Mouse (Mus musculus): ENCODE measurements around the gene Gm49395. TPM values are rescaled to one million over a fixed set of nuclear protein-coding genes. Genes with fewer than 3 reads are reported as not detected.

Gm49395 gene
- total RNA-seq (2022) = 1 to 10 TPM in 2 of 4 experiments, under 1 TPM in 1, not detected in 1; 0.89 to 3.3 (median 1.8) TPM

DNA sequence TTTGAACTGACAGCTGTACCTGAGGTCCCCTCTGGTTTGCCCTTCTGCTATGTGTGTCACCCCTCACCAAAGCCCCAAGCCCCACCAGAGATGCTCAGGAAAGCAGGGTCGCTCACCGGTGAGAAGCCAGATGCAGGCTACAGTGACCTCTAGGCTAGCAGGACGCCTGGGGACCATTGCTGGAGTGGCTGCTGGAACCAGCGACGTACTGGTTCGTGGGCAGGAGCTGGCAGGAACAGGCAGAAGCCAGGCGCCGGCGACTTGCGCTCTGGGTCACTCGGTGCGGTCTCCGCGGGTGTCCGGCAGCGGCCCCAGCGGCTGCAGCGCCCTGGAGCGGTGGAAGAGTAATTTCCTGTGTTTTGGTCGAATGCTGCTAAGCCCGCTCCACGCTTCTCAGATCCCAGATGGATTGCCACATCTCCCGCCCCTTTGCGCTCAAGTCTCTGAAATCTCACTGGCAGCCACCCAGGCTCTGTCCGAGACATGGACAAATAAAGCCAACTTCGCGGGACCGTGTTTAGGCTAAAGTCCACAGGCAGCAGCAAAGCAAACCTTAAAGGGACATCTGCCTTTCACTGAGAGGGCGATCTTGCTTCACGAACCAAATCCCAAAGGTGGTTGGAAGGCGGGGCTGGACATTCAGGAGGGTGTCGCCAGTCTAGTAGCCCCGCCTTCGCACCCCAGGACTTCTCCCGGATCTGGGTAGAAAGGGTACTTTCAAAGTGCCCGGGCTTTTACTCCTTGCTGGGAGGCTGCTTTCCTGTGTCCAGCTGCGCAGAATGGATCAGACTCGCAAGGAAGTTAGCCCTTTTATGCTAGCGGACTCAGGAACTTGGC, at the start of gene Gm49395, which contains the start of gene Itga1:
Gene Gm49395 (minus strand): TSS at position 567 of the 837 bp plus-strand sequence.
Gene Itga1 (minus strand): TSS at position 610 of the 837 bp plus-strand sequence.
- DNase-seq (ENCODE audit: low spot score in 2 of 2) = peak; percentile 5 to 16

DNA sequence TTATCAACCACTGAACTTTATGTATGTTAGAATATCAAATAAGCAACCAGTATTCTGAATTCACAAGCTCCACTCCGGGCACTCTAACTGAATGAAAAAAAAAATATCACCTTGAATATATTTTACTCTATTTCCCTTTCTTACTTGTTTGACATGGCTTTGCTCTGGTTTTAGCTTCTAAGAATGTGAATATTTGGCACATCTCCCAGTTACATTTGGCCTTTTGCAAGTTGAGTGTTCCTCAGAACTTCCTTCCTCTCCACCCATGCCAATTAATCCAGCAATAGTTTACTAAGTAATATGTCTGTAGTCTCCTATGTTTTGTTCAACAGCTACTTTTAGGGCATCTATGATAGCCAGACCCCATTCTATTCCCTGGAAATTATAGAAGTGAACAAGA, 48.9 kb upstream of the Gm49395 start:
- DNase-seq (ENCODE audit: low spot score in 2 of 2) = no peak

DNA sequence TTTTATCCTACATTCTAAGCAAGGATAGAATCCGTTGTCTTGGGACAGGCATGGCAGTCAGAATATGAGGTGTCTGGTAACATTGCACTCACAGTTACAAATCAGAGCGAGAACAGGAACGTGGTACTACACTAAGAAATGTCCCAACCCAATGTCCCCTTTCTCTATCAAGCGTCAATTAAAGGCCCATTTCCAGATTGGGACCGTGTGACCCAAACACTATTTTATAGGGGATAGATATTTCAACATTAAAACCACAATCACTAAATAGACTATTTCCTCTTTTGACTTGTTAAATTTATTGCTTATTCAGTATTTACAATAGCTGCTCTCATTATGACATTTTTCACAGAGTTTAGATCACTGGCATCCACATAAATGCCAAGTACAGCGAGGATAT, 48.1 kb upstream of the Gm49395 start:
- DNase-seq (ENCODE audit: low spot score in 2 of 2) = no peak

DNA sequence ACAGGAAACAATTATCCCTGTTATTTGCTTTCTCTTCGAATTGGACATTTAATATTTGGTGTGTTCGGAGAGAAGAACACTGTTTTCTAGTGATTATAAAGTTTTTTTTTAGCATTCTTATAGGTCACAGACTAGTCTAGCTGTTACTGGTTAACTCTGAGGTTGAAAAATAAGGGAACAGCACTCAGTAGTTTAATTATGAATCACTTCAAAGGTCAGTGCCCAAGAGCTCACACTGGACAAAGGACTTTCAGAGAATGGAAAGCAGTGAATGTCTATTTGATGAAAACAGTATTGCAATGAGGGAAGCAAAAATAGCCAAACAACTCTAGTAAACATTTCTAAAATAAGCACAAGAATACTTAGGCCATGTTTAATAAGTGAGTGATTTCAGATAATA, 41.9 kb upstream of the Gm49395 start:
- no peak for DNase-seq (ENCODE audit: low spot score in 2 of 2)

DNA sequence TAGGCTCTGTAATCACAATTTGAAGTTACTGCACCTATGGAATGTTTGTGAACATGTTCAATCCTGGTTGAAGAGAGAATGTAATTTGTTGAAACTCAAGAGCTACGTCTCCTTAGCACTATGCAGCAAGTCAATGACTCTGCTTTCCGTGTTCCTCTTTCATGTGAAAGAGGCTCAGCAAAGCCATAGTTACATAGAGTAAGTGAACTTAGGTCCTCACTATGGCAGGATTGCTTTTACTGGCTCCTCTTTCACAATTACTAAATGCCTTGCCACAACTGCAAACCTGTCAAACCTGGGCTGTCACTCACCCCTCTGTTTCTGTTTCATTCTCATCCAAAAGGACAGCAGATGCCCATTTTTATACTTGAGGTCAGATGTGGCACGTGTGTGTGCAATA, 40.3 kb upstream of the Gm49395 start:
- no peak for DNase-seq (ENCODE audit: low spot score in 2 of 2)

DNA sequence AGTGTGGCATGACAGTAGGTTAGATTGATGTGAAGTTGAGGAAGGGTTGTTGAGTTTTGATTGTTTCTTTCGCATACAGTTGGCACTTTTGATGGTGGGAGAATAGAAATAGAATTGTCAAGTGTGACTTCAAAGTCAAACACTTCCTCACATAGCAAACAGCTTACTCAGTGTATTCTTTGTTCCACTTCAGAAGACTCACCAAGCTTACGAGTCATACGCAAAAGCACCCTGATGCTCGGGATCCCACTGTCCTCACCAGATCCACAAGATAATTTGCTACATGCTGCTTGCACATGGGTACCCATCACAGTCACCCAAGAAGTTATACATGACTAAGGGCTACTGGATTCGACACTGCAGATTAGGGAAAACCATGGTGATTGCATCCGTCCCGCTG, 36.8 kb upstream of the Gm49395 start:
- no peak for DNase-seq (ENCODE audit: low spot score in 2 of 2)

DNA sequence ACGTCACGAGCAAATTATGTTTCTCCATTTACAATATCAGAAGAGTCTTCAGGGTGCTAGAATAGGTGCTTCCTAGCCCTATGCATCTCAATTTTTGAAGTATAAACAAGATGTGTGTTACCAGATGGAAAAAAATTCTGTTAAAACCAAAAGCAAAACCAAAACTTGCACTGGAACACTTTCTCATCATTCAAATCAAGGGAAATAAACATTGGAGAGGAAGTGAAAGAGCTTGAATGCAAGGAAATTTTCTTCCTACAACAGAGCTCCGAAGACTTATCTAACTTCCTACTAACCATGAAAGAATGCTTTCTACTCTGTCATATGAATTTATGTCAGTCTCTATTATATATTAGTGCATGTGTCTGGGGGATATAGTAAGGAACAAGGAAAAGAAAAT, 35.0 kb upstream of the Gm49395 start:
- no peak for DNase-seq (ENCODE audit: low spot score in 2 of 2)

DNA sequence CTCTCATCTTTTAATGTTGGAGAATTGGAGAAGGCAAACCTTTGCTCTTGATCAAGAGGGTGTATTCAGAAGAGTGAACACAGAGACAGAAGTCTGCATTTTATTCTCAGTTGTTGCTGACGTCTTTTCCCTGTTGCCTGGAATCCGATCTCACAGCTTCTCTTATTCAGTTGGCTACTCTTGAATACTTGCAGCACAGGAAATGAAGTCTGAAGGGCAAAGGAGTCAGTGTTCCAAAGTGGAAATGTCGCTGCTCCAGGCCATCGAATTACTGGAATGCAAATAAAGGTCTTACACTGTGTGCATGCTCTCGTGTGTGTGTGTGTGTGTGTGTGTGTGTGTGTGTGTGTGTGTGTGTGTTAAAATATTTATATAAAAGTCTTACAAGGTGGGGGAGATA, 30.7 kb upstream of the Gm49395 start:
- no peak for DNase-seq (ENCODE audit: low spot score in 2 of 2)

DNA sequence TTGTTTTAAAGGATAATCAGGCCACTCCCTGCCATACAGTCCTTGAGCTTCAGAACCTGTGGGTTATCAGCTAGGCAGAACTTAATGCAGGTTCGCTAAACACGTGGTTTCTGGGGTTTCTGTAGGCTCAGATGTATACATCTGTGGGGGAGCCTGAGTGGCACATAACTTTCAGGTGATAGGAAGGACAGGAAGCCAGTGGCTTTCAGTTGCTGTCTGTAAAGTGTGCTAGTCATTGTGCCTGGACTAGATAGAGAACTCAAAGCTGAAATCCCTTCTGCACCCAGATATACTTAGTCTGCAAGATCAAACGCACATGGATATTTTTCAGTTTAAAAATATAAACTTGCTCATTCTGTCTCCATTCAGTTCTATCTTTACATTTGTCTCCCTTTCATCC, 29.7 kb upstream of the Gm49395 start:
- DNase-seq (ENCODE audit: low spot score in 2 of 2) = no peak

DNA sequence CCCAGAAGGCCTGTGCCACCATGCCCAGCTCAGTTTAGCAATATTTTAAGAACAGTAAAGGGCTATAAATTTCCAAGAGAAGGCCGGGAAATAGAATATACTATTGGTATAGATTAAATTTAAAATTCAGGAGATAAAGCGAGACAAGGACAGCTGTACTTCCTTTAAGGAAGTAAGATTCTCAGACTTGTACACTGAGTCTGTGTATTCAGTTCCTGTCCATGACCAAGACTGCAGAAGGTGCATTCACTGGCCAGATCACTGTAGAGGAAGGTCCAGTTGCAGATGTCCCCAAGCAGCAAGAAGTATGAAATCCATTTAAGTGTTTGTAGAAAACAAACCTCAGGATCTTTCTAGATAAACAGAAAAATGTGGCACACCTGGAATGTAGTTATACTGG, 28.3 kb upstream of the Gm49395 start:
- DNase-seq (ENCODE audit: low spot score in 2 of 2) = no peak

DNA sequence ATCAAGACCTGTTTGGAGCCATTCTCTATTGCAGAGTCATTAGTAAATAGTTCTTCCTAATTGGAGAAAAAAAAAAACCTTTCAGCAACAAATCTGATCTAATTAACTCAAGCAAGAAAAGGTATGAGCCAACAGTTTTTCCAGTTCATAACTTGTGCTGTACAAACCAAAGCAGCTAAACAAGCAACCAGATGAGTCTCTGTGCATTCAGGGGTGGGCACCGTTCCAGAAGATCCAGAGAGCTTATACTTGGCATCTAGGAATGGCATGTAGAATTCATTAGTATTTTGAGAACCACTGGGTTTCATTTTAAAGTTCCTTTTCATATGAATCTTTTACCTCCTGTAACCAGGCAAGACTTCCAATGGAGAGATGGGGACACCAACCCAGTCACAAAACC, 26.1 kb upstream of the Gm49395 start:
- no peak for DNase-seq (ENCODE audit: low spot score in 2 of 2)

DNA sequence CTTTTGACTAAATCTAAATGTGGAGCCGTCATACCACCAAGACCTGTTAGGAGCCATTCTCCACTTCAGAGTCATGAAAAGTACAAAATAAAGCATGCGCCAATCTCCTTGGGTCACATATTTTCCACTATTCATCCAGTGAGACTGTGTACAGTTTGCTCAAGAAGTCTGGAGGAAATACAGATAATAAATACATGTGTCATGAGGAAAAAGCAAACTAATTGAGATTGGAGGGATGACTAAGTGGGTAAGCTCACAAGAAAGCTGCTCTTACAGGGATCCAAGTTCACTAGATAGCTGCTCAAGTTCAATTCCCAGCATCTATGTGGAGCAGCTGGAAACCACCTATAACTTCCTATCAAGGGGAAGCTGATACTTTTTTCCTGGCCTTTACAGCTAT, 24.8 kb upstream of the Gm49395 start:
- no peak for DNase-seq (ENCODE audit: low spot score in 2 of 2)

DNA sequence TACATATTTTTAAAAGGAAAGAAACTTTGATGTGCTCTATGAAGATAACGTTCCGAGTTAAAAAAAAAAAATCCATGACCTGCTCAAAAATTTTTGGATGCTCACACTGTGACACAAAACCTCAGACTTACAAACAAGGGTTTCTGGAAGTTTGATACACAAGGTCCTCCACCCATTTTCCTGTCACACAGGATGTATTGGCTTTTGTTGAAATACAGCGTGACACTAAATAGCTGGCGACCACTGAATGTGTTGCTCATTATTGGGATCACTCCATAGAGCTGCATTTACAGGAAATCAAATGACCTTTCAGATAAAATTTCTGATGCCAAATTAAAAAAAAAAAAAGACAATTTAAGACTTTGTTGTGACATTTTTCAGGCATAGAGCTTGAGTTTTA, 23.4 kb upstream of the Gm49395 start:
- DNase-seq (ENCODE audit: low spot score in 2 of 2) = no peak

DNA sequence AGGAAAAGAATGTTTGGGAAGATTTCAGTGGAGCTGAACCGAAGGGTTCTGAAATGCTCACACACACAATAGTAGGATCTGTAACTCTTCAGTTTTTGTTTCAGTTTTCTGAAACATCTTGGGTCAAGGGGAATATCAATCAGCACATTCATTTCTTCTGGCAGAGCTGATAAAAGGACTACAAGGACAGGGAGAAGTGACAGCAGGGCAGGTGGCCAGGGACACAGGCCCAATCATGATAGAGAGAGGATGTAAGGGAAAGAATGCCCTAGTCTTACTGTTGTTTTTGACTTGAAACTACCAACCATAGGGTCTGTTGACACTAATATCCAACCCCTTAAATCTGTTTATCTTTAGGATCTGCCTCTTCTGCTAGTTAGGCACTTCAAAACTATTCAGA, 22.8 kb upstream of the Gm49395 start:
- DNase-seq (ENCODE audit: low spot score in 2 of 2) = no peak

DNA sequence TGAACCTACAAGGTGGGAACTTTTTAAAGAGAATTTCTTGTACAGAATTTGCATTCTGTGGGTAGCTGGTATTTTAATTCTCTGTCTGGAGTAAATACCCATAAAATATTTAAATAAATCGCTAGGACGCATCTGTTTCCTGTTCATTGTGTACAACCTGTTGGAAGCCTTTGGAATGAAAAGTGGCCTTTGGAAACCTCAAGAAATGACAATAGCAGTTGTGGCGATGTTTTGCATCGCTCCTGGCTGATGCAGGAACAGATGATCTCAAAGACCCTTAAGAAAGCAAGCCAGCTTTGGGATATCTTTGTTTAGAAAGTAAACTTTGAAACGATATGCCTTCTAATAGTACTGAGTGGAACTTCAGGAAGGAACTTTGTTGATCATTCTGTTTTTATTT, 17.0 kb upstream of the Gm49395 start:
- no peak for DNase-seq (ENCODE audit: low spot score in 2 of 2)

DNA sequence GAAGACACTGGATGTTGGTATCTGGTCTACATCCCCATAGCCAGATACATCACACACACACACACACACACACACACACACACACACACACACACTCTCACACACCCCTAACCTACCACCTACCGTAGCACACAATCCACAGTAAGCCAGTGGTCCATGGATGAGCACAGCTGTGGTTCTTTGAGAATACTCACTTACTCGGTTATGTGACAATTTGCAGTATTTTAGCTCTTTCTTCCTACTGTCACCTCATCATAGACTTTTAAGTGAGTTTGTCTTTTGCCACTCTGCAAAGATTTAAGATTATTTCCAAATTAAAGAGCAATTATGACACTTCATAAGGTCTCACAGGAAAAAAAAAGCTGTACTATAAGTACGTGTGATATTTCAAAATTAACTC, 16.5 kb upstream of the Gm49395 start:
- DNase-seq (ENCODE audit: low spot score in 2 of 2) = no peak

DNA sequence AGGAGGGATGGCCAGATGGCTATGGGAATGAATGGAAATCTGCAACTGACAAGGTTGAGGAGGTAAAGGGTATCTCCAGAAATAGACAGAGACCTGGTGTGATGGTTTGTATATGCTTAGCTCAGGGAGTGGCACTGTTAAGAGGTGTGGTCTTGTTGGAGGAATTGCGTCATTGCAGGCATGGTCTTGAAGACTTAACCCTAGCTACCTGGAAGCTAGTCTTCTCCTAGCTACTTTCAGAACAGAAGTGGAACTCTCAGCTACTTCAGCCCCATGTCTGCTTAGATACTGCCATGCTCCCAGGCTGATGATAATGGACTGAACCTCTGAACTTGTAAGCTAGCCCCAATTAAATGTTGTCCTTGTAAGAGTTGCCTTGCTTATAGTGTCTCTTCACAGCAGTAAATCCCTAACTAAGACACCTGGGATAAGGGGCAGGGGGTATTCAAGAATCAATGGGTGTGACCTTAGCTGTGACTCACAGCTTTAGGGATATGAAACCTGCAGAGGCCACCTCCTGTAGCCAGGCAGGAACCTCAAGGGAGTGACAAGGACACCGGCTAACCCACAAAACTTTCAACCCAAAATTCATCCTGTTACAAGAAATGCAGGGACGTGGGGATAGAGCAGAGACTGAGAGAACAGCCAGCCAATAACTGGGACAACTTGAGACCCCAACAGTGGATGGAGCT, 15.4 kb upstream of the Gm49395 start:
- DNase-seq (ENCODE audit: low spot score in 2 of 2) = no peak

DNA sequence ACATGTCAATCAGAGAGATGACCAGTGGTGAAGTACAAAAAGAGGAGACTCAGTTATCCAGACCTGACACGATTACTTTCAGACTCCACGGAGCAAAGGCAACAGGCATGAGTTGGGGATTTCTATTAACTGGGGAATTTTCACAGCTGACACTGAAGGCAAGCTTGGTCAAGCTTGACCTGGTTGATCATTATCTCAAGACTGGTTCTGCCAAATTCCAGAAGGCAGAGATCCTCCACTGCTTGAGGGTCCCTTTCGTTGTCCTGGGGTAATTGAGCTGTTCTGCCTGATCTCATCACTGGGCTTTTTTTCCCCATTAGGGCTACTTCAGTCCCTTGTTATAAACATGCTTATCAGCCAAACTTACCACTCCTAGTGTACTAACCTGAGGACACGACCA, 7.9 kb upstream of the Gm49395 start:
- no peak for DNase-seq (ENCODE audit: low spot score in 2 of 2)

DNA sequence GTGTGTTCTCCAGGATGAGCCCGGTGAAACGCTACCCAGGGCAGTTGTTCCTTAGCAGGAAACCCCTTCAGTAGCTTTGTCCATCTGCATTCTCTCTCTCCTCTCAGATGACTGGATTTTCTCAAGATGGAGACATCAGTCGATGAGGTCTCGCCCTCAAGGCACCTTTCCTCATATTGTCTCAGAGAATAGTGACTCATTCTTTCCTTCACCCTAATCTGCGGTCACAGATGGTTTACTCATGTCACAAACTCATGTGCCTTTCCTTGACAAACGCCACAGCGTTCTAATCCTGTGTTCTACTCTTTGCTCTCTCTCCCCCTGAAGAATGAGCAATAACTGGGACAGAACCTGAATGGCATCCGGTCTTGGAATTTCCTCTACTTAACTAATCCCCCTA, 5.7 kb upstream of the Gm49395 start:
- DNase-seq (ENCODE audit: low spot score in 2 of 2) = no peak

DNA sequence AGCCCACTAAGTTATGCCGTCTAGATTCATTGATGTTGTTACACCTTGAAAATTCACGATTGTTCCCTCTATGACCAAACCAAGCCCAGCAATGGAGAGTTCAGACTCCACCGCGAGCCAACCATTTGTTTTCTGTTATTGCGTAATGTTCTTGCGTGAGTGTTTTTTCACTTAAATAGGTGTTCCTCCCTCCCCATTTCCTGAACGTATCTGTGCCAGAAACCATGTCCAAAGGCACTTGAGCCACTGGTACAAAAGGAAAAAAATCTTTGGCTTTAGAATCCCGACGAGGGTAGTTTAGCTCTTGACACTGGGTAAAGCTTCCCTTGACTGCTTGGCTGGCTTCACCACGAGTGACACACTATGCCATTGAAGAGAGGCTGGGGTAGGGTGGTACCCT, 4.5 kb upstream of the Gm49395 start:
- DNase-seq (ENCODE audit: low spot score in 2 of 2) = no peak

DNA sequence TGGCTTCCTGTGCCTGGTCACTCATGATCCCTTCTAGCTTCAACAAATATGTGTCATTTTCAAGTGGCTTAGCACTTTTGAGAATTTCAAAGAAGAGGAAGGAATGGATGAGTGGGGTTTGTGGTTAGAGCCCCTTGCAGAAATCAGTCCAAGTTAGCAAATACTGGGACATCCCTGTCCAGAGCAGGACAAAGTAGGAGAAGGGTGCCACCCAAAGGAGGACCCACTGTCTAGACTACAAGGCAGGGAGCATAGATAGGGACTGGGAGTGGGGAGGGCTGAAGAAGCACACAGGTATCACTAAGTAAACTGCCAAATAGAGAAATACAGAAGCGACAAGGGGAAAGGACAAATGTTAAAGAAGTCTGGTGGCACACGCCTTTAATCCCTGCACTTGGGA, 1.0 kb upstream of the Gm49395 start:
- no peak for DNase-seq (ENCODE audit: low spot score in 2 of 2)

DNA sequence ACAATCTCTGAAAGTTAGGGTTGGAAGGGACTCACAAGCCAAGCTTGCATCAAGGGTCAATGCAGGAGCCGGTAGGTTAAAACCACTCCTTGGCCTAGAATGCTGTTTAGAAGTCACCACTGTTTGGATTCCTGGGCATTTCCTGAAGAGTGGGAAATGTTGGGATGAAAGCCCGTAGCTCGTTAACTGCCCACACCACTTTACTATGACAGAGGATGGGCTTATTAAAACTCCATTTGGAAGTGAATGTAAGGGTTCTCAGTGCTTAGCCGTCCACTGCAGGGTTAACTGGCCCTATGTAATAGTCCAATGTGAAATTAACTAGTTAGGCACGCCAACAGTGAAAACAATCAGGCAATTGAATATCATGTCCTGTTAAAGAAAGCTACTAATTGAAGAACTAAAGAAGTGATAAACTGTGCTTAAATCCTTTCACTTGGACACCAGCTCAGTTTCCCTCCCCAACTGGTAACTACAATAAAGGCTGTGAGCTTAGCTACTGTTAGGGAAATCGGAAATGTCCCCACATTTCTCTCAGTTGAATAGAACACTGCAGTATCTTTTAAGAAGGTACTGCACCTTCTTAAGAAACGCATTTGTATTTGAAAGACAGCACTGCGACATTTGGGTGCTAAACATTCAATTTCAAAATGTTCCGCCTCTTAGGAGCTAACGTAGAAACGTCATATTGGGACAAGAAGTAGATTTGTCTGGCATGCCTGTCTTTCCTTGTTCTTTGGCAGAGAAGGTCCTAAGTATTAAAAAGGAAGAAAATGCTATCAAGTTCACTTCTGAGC, 1.1 kb downstream of the Gm49395 start:
- no peak for DNase-seq (ENCODE audit: low spot score in 2 of 2)

Data from layer of hippocampus, adult 8-10 months (tissue).